Mouse (Mus musculus): ENCODE measurements at regions not wholly inside any gene's neighbourhood (a gene's known extent, or its start where the extent isn't known, plus 50 kb on each side); places are given as distances from the start of the nearest gene placed in this dataset.
"Not testable (repeated sequence)": the region's sequence is repeated elsewhere in the genome, so short reads cannot be mapped to it uniquely, and the experiment has no call there.

GRCm38 (mm10) chr17:6489926-6490564, 60.1 kb downstream of the Dynlt1b start:
- not testable (repeated sequence) for DNase-seq (ENCODE audit: low spot score in 2 of 2)

GRCm38 (mm10) chr17:6490565-6490935, 60.6 kb downstream of the Dynlt1b start:
- DNase-seq (ENCODE audit: low spot score in 2 of 2) = not testable (repeated sequence)

- peak in 1 of 2 experiments; percentile 69 for DNase-seq (ENCODE audit: low spot score in 2 of 2)
Measured at GRCm38 (mm10) chr17:6492501-6492900, 62.6 kb downstream of the Dynlt1b start.

GRCm38 (mm10) chr17:6492950-6493349, 63.0 kb downstream of the Dynlt1b start:
- DNase-seq (ENCODE audit: low spot score in 2 of 2) = peak; percentile 81 to 82

GRCm38 (mm10) chr17:6496491-6496890, 66.6 kb downstream of the Dynlt1b start:
- not testable (repeated sequence) for DNase-seq (ENCODE audit: low spot score in 2 of 2)

GRCm38 (mm10) chr17:6502676-6503075, 72.8 kb downstream of the Dynlt1b start:
- DNase-seq (ENCODE audit: low spot score in 2 of 2) = not testable (repeated sequence)

- not testable (repeated sequence) for DNase-seq (ENCODE audit: low spot score in 2 of 2)
Measured at GRCm38 (mm10) chr17:6505896-6506295, 76.0 kb downstream of the Dynlt1b start.

- DNase-seq (ENCODE audit: low spot score in 2 of 2) = not testable (repeated sequence)
Measured at GRCm38 (mm10) chr17:6515128-6515527, 85.2 kb downstream of the Dynlt1b start.

GRCm38 (mm10) chr17:6519107-6519506, 82.4 kb upstream of the Dynlt1c start:
- DNase-seq (ENCODE audit: low spot score in 2 of 2) = not testable (repeated sequence)

GRCm38 (mm10) chr17:6520001-6520400, 81.5 kb upstream of the Dynlt1c start:
- not testable (repeated sequence) for DNase-seq (ENCODE audit: low spot score in 2 of 2)

GRCm38 (mm10) chr17:6520751-6521150, 80.7 kb upstream of the Dynlt1c start:
- DNase-seq (ENCODE audit: low spot score in 2 of 2) = not testable (repeated sequence)

GRCm38 (mm10) chr17:6522185-6522584, 79.3 kb upstream of the Dynlt1c start:
- not testable (repeated sequence) for DNase-seq (ENCODE audit: low spot score in 2 of 2)

- not testable (repeated sequence) for DNase-seq (ENCODE audit: low spot score in 2 of 2)
Measured at GRCm38 (mm10) chr17:6538723-6539122, 62.7 kb upstream of the Dynlt1c start.

- not testable (repeated sequence) for DNase-seq (ENCODE audit: low spot score in 2 of 2)
Measured at GRCm38 (mm10) chr17:6547064-6547760, 54.3 kb upstream of the Dynlt1c start.

- not testable (repeated sequence) for DNase-seq (ENCODE audit: low spot score in 2 of 2)
Measured at GRCm38 (mm10) chr17:6547937-6548336, 53.5 kb upstream of the Dynlt1c start.
